Mouse (Mus musculus) myocyte (in vitro differentiated cells): ENCODE results near the gene Pip4p1. TPM values are rescaled to one million over a fixed set of nuclear protein-coding genes. Genes with fewer than 3 reads are reported as not detected.

Experiments
- H3K27me3 ChIP-seq: one replicate; pipeline ENCODE4 v1.6.1; 2011; ENCODE audit not compliant: control insufficient read depth, insufficient read depth, insufficient read length
- H3K36me3 ChIP-seq: one replicate; pipeline ENCODE4 v1.6.1; 2011; ENCODE audit not compliant: control insufficient read depth, insufficient read depth
- H3K4me2 ChIP-seq: one replicate; pipeline ENCODE4 v1.6.1; 2011; ENCODE audit warnings: low read depth, control low read depth
- H3K4me3 ChIP-seq: one replicate; pipeline ENCODE4 v1.5.1; 2011; ENCODE audit warnings: mild to moderate bottlenecking, control low read depth, moderate library complexity
- H3K79me2 ChIP-seq: one replicate; pipeline ENCODE4 v1.6.1; 2011; ENCODE audit not compliant: control insufficient read depth, insufficient read depth
- H3ac ChIP-seq: one replicate; pipeline ENCODE4 v1.6.1; 2011; ENCODE audit not compliant: control insufficient read depth, insufficient read length
- CEBPB ChIP-seq: IDR thresholded peaks from 2 replicates; pipeline ENCODE4 v1.6.1; 2011; ENCODE audit warnings: mild to moderate bottlenecking, moderate library complexity; ENCODE audit not compliant: poor library complexity, insufficient read depth, severe bottlenecking
- E2F4 ChIP-seq: IDR thresholded peaks from one replicate; pipeline ENCODE4 v1.6.1; 2011; ENCODE audit warnings: mild to moderate bottlenecking, control low read depth, moderate library complexity; ENCODE audit not compliant: insufficient read depth
- MAX ChIP-seq: IDR thresholded peaks from one replicate; pipeline ENCODE4 v1.6.1; 2011; ENCODE audit warnings: low read depth, mild to moderate bottlenecking, control low read depth
- MYOD1 ChIP-seq, 3 experiments: IDR thresholded peaks; one replicate each; pipeline ENCODE4 v1.6.1; 2011; ENCODE audit warnings: control low read depth in 2 of 3, low read depth in 2 of 3, mild to moderate bottlenecking in 2 of 3, moderate library complexity in 1 of 3; ENCODE audit not compliant: insufficient read length in 2 of 3, control insufficient read depth in 1 of 3
- MYOG ChIP-seq, 3 experiments: IDR thresholded peaks; one replicate each; pipeline ENCODE4 v1.6.1; 2011; ENCODE audit warnings: control low read depth in 2 of 3, low read depth in 2 of 3, mild to moderate bottlenecking in 2 of 3; ENCODE audit not compliant: insufficient read length in 2 of 3, control insufficient read depth in 1 of 3, insufficient read depth in 1 of 3
- POLR2A ChIP-seq: IDR thresholded peaks from one replicate; pipeline ENCODE4 v1.6.1; 2011; ENCODE audit warnings: low read depth, mild to moderate bottlenecking, control low read depth, moderate library complexity; ENCODE audit not compliant: insufficient read length
- POLR2AphosphoS2 ChIP-seq: IDR thresholded peaks from one replicate; pipeline ENCODE4 v1.6.1; 2011; ENCODE audit warnings: low read depth, control low read depth; ENCODE audit not compliant: insufficient read length
- REST ChIP-seq: IDR thresholded peaks from one replicate; pipeline ENCODE4 v1.6.1; 2011; ENCODE audit warnings: mild to moderate bottlenecking, control low read depth, moderate library complexity; ENCODE audit not compliant: insufficient read depth, insufficient read length
- SRF ChIP-seq: IDR thresholded peaks from one replicate; pipeline ENCODE4 v1.6.1; 2011; ENCODE audit warnings: low read depth; ENCODE audit not compliant: control insufficient read depth, insufficient read length
- TCF12 ChIP-seq: IDR thresholded peaks from one replicate; pipeline ENCODE4 v1.6.1; 2011; ENCODE audit warnings: mild to moderate bottlenecking, control low read depth; ENCODE audit not compliant: poor library complexity, insufficient read depth, severe bottlenecking
- TCF3 ChIP-seq: IDR thresholded peaks from one replicate; pipeline ENCODE4 v1.6.1; 2011; ENCODE audit warnings: low read depth, control low read depth; ENCODE audit not compliant: insufficient read length
- USF1 ChIP-seq: IDR thresholded peaks from one replicate; pipeline ENCODE4 v1.6.1; 2011; ENCODE audit warnings: low read depth, mild to moderate bottlenecking, control low read depth, moderate library complexity
- polyA plus RNA-seq: library from polyadenylated mRNA; unstranded; fragments of >200 nt; fragmentation: generic; extraction: Trizol; gene quantifications from one replicate; pipeline ENCODE4 v1.2.1, GENCODE M21; 2012; ENCODE audit warnings: missing spikeins

Pip4p1 gene
- polyA plus RNA-seq, 1 experiment, result 71.3 TPM

DNA sequence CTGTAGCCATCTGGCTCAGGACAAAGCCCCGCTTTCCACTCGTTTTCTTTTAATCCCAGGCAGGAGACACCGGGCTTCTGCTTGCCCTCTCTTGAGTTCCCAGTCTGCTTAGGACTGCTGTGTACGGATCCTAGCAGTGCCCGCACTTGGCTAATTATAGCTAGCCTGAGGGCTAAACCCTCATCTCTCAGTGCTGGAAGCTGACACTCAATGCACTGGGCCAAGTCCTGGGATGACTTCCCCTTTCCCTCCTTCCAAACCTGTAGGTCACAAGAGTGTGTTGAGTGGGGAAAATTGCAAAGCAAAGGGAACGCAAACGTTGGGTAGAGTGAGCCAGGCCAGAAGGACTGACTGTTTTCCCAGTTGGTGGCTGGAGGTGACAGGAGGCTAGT is 33.3 kb downstream of the Pip4p1 start, which contains the start of gene Klhl33:
TSS of gene Klhl33 (minus strand) at position 134 of the 392 bp plus-strand sequence.
- Histone ChIP-seq H3K4me3 (peak within 1 kb of the TSS; percentile 42), H3ac (peak within 1 kb of the TSS; percentile 65), H3K4me2 (peak within 1 kb of the TSS; percentile 90), H3K27me3 (no peaks in the 10 kb centered on the region), H3K36me3 (no peaks in the 10 kb centered on the region), H3K79me2 (no peaks in the 10 kb centered on the region)
- TF ChIP-seq POLR2A, result no peak
- TF ChIP-seq MYOD1 (IDR thresholded peaks at IDR 0.05; ENCODE audit: control insufficient read depth in 1 of 3, insufficient read length in 2 of 3, low read depth in 2 of 3), result no peak
- TF ChIP-seq USF1, result no peak
- no peak for TF ChIP-seq CEBPB
- TF ChIP-seq POLR2AphosphoS2, result no peak
- TF ChIP-seq TCF3, result no peak
- TF ChIP-seq MAX, result no peak
- TF ChIP-seq MYOG (IDR thresholded peaks at IDR 0.05; ENCODE audit: control insufficient read depth in 1 of 3, insufficient read depth in 1 of 3, insufficient read length in 2 of 3, low read depth in 2 of 3), result no peak
- no peak for TF ChIP-seq TCF12
- TF ChIP-seq E2F4, result no peak
- TF ChIP-seq SRF, result no peak
- no peak for TF ChIP-seq REST

DNA sequence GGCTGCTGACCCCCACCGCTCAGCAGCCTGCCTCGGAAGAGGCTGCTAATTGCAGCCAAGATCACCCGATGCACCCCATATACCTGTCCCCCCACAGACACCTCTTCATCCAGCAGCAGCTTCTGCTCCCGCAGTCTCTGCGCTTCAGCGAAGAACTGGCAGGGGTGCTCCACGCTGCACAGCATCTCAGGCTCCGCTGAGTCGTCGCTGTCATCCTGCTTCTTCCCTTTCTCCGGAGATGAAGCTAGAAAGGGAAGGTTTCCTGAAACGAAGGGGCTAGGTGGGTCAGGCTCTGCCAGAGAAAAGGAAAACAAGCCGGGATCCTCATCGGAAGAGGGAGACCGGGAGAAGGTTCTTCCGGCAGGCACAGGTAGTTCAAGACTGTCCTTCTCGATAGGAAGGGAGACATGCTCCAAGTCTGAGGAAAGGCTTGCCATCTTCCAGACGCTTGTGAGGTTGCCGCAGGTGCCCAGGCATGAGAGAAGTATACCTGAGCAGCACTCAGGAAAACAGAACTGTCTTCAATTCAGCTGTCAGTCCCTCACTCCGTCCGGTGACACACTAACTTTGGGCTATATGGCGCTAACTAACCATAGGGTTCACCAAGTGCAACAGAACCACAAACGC is 33.8 kb downstream of the Pip4p1 start:
- H3K4me2 ChIP-seq, result peak overlapping the region; percentile 90
- H3K4me3 ChIP-seq, result peak overlapping the region; percentile 42
- no peaks in the 10 kb centered on the region for H3K27me3 ChIP-seq
- peak overlapping the region; percentile 65 for H3ac ChIP-seq
- no peak for TF ChIP-seq MAX
- TF ChIP-seq REST, result no peak
- TF ChIP-seq TCF12, result no peak
- no peak for TF ChIP-seq TCF3
- TF ChIP-seq E2F4, result no peak
- TF ChIP-seq POLR2A, result no peak
- TF ChIP-seq MYOG (IDR thresholded peaks at IDR 0.05; ENCODE audit: control insufficient read depth in 1 of 3, insufficient read depth in 1 of 3, insufficient read length in 2 of 3, low read depth in 2 of 3), result no peak
- TF ChIP-seq USF1, result no peak
- TF ChIP-seq SRF, result no peak
- TF ChIP-seq CEBPB, result no peak
- TF ChIP-seq MYOD1 (IDR thresholded peaks at IDR 0.05; ENCODE audit: control insufficient read depth in 1 of 3, insufficient read length in 2 of 3, low read depth in 2 of 3), result no peak
- TF ChIP-seq POLR2AphosphoS2, result no peak
- H3K79me2 ChIP-seq, result no peaks in the 10 kb centered on the region
- no peaks in the 10 kb centered on the region for H3K36me3 ChIP-seq

DNA sequence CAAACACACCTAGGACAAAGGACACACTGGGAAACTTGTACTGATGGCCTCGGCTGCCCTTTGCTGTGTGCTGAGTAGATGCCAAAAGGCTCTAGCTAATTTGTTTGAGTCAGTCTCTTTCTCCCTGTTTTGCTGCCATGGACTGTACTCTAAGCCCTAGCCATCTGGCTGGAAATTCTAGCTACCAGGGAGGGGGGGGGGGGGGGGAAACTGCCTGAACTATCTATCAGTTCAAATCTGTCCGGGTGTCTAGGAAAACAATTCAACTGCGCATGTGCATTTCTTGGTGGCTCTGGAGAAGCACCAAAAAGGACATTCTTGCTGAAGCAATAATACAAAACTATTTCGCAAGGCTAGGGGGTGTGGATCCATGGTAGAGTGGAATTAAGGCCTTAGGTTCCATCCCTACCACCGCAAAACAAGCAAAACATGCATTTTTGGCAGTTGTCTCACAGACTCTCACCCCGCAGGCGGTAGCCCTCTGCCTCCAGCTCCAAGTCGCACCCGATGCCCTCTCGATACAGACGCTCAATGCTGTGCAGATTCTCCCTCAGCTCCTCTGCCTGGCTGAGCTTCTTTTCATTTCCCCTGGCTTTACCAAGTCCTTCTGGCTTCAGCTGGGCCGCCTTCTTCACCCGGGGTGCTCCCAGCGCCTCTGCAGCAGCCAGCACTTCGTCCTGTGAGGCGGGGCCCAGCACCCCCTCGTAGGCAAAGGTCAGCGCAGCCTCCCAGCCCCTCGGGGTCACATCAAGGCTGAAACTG is 34.5 kb downstream of the Pip4p1 start:
- TF ChIP-seq CEBPB (peak; percentile 100), MYOG (IDR thresholded peaks at IDR 0.05; ENCODE audit: control insufficient read depth in 1 of 3, insufficient read depth in 1 of 3, insufficient read length in 2 of 3, low read depth in 2 of 3) (no peak), POLR2AphosphoS2 (peak; percentile 66), POLR2A (peak; percentile 64), MAX (no peak), SRF (no peak), REST (no peak)
- no peaks in the 10 kb centered on the region for H3K27me3 ChIP-seq
- peak overlapping the region; percentile 65 for H3ac ChIP-seq
- peak overlapping the region; percentile 90 for H3K4me2 ChIP-seq
- no peaks in the 10 kb centered on the region for H3K79me2 ChIP-seq
- H3K4me3 ChIP-seq, result peak overlapping the region; percentile 42
- no peaks in the 10 kb centered on the region for H3K36me3 ChIP-seq

DNA sequence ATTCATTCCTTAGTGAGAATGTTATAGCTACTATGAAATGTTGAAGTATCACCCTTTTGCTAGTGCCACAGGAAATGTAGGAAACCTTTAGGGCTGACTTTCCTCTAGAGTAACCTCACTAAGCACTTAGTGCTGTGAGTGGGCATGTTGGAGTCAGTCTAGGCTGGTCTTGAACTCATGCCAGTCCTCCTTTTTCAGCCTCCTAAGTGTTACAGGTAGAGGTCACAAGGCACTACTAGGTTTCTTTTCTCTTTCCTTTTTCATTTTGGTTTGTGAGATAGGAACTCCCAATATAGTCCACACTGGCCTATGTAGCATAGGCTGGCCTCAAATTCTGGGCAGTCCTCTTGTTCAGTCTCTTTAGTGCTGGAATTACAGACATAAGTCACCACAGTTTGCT is 35.2 kb downstream of the Pip4p1 start:
- H3K79me2 ChIP-seq, result no peaks in the 10 kb centered on the region
- no peaks in the 10 kb centered on the region for H3K36me3 ChIP-seq
- no peak overlapping the region for H3ac ChIP-seq
- H3K4me3 ChIP-seq, result peak overlapping the region; percentile 42
- no peaks in the 10 kb centered on the region for H3K27me3 ChIP-seq
- H3K4me2 ChIP-seq, result peak overlapping the region; percentile 90
- TF ChIP-seq POLR2AphosphoS2 (no peak), TCF3 (no peak), E2F4 (no peak), REST (no peak), MYOG (IDR thresholded peaks at IDR 0.05; ENCODE audit: control insufficient read depth in 1 of 3, insufficient read depth in 1 of 3, insufficient read length in 2 of 3, low read depth in 2 of 3) (no peak), USF1 (no peak), MAX (no peak), SRF (no peak), CEBPB (no peak), TCF12 (no peak), POLR2A (no peak), MYOD1 (IDR thresholded peaks at IDR 0.05; ENCODE audit: control insufficient read depth in 1 of 3, insufficient read length in 2 of 3, low read depth in 2 of 3) (no peak)
